Mouse (Mus musculus) ES-Bruce4 (cell line): ENCODE results near the gene Sigmar1.

Experiments used
- CTCF ChIP-seq: IDR thresholded peaks from one replicate; pipeline ENCODE4 v1.8.1; 2011; ENCODE audit warnings: low read depth, low read length
- POLR2A ChIP-seq: IDR thresholded peaks from one replicate; pipeline ENCODE4 v1.8.1; 2011; ENCODE audit warnings: low read length; ENCODE audit not compliant: insufficient read depth

- TF ChIP-seq CTCF (peak; percentile 83), POLR2A (no peak)
Observed at GRCm38 (mm10) chr4:41707011-41707535, 48.9 kb downstream of the Sigmar1 start.
